Mouse (Mus musculus) ES-E14 (cell line): ENCODE measurements around the gene Lyve1. TPM values are rescaled to one million over a fixed set of nuclear protein-coding genes. Genes with fewer than 3 reads are reported as not detected.

Experiments used
- DNase-seq: peaks from one replicate; pipeline ENCODE4 v3.0.0-alpha.2; 2013; ENCODE audit warnings: low read depth, low spot score
- H3K27ac ChIP-seq: 2 replicates; pipeline ENCODE4 v1.5.1; 2012; ENCODE audit warnings: low read depth, mild to moderate bottlenecking, low read length, moderate library complexity, mixed read lengths; ENCODE audit not compliant: poor library complexity, insufficient read depth, severe bottlenecking
- H3K36me3 ChIP-seq: 2 replicates; pipeline ENCODE4 v1.6.1; 2012; ENCODE audit warnings: mild to moderate bottlenecking, low read length, moderate library complexity, mixed read lengths; ENCODE audit not compliant: control insufficient read depth, poor library complexity, insufficient read depth, severe bottlenecking
- H3K4me1 ChIP-seq, 2 experiments: fragments of 150-350 bp in 1 of 2; sonication (generic) in 1 of 2; 2 replicates each; pipeline ENCODE4 v1.6.1; 2012; ENCODE audit warnings: low read length in 2 of 2, mild to moderate bottlenecking in 1 of 2, mixed read lengths in 1 of 2; ENCODE audit not compliant: control insufficient read depth in 2 of 2, insufficient read depth in 2 of 2, poor library complexity in 1 of 2
- H3K4me3 ChIP-seq, 2 experiments: fragments of 150-350 bp in 1 of 2; sonication (generic) in 1 of 2; 2 replicates each; pipeline ENCODE4 v1.5.1; 2012; ENCODE audit warnings: low read length in 2 of 2, low read depth in 1 of 2, mild to moderate bottlenecking in 1 of 2, mixed read lengths in 1 of 2; ENCODE audit not compliant: insufficient read depth in 1 of 2, poor library complexity in 1 of 2, severe bottlenecking in 1 of 2
- H3K9ac ChIP-seq: 2 replicates; pipeline ENCODE4 v1.6.1; 2012; ENCODE audit warnings: low read depth, mild to moderate bottlenecking, low read length, mixed read lengths; ENCODE audit not compliant: poor library complexity, insufficient read depth, severe bottlenecking
- H3K9me3 ChIP-seq: fragments of 150-350 bp; sonication (generic); 2 replicates; pipeline ENCODE4 v1.6.1; 2012; ENCODE audit warnings: low read depth, mild to moderate bottlenecking, low read length; ENCODE audit not compliant: control insufficient read depth, insufficient read depth
- CHD2 ChIP-seq: IDR thresholded peaks from 2 replicates; pipeline ENCODE4 v1.6.1; 2014; ENCODE audit warnings: mild to moderate bottlenecking, low read depth, low read length, inconsistent platforms
- HCFC1 ChIP-seq: IDR thresholded peaks from 2 replicates; pipeline ENCODE4 v1.6.1; 2012; ENCODE audit warnings: low read length, inconsistent platforms, borderline replicate concordance; ENCODE audit not compliant: insufficient read depth
- MAFK ChIP-seq: IDR thresholded peaks from 2 replicates; pipeline ENCODE4 v1.6.1; 2014; ENCODE audit warnings: mild to moderate bottlenecking, low read depth, low read length, inconsistent platforms; ENCODE audit not compliant: insufficient read depth
- ZC3H11A ChIP-seq: IDR thresholded peaks from 2 replicates; pipeline ENCODE4 v1.6.1; 2012; ENCODE audit warnings: low read depth, mild to moderate bottlenecking, inconsistent platforms, low read length, borderline replicate concordance
- ZNF384 ChIP-seq: IDR thresholded peaks from 2 replicates; pipeline ENCODE4 v1.6.1; 2012; ENCODE audit warnings: low read depth, low read length, inconsistent platforms
- in situ Hi-C, 2 experiments: fragments of 600-800 bp; cut with MboI; formaldehyde crosslinking; loops; one replicate each; pipeline ENCODE4 v1.15.1; 2025; ENCODE audit warnings: low sequenced_read_pairs in 2 of 2, inconsistent platforms in 1 of 2; ENCODE audit not compliant: unreplicated experiment in 2 of 2
- total RNA-seq: library from RNA; depleted of rRNA; stranded (reverse); fragments of 300-350 nt; gene quantifications from 2 replicates; pipeline ENCODE4 v1.2.3, GENCODE M21; 2012

The Lyve1 gene
- total RNA-seq, 1 experiment, result not detected

DNA sequence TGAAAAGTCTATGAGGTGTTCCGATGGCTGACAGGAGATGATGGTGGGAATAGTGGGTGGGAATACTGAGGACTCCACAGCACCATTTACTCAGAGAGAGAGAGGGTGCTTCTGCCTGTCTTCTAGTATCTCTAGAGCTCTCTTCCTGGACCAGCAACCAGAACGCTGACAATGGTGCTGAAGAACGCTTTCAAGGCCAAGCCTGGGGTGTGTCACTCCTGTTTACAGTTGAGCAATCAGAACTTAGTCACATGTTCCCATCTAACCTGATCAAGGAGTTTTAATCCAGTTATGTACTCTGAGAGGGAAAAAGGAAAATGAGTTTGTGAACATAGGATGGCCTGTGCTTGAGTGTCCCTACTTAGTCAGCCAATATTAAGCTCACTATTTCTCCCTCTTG, 3.0 kb upstream of the Lyve1 start:
- no peak for TF ChIP-seq ZC3H11A
- TF ChIP-seq MAFK, result no peak
- TF ChIP-seq HCFC1, result no peak
- no peak for TF ChIP-seq ZNF384
- no peak for TF ChIP-seq CHD2
- H3K9ac ChIP-seq, result no peak overlapping the region
- H3K36me3 ChIP-seq, result no peaks in the 10 kb centered on the region
- peaks cover 0 to 4% of the 10 kb centered on the region in 2 experiments; a peak in 2 of 4 replicates for H3K4me1 ChIP-seq
- no peak overlapping the region for H3K27ac ChIP-seq
- in situ Hi-C loops, result no loop called here
- no peak overlapping the region for H3K4me3 ChIP-seq
- H3K9me3 ChIP-seq, result no peaks in the 10 kb centered on the region
- no peak for DNase-seq

DNA sequence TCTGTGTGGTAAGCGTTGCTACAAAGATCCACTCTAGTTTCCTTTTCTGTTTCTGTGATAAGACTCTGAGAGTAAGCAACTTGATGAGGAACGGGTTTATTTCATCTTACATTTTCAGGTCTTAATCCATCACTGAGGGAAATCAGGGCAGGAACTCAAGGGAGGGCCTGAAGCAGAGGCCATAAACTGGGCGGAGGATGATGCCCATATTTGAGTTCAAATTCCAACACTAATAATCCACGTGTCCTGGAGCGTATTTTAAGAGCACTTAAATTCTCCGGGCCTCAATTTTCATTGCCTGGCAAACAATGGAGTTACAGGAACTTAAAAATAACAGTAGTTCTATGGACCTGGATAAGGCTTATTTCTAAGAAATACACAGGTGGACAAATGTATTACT, 2.5 kb upstream of the Lyve1 start:
- H3K9ac ChIP-seq, result no peak overlapping the region
- in situ Hi-C loops, result no loop called here
- H3K4me1 ChIP-seq, result peaks cover 0 to 4% of the 10 kb centered on the region in 2 experiments; a peak in 2 of 4 replicates
- H3K36me3 ChIP-seq, result no peaks in the 10 kb centered on the region
- H3K9me3 ChIP-seq, result no peaks in the 10 kb centered on the region
- no peak overlapping the region for H3K27ac ChIP-seq
- DNase-seq, result no peak
- TF ChIP-seq ZNF384 (no peak), ZC3H11A (no peak), MAFK (no peak), CHD2 (no peak), HCFC1 (no peak)
- H3K4me3 ChIP-seq, result no peak overlapping the region

DNA sequence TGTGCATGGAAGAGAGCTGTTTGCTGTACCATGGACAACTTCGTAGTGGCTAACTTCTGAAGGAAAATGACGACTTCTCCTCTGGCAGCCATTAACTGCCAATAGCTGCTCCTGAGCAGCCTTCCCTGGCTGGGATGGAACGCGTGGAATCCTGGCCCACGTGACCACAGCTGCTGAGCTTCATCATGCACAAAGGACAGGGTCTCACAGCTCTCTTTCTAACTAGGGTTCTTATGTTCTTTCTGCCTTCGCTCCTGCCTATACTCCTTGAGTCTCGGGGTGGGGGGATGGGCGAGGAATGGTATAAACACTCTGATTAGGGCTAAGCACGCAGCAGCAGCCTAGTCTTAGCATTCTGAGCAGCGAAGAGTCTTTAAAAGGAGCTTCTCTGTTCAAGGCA, 2.0 kb upstream of the Lyve1 start:
- in situ Hi-C loops, result no loop called here
- no peaks in the 10 kb centered on the region for H3K36me3 ChIP-seq
- peaks cover 0 to 4% of the 10 kb centered on the region in 2 experiments; a peak in 2 of 4 replicates for H3K4me1 ChIP-seq
- DNase-seq, result no peak
- H3K27ac ChIP-seq, result no peak overlapping the region
- H3K9me3 ChIP-seq, result no peaks in the 10 kb centered on the region
- no peak overlapping the region for H3K4me3 ChIP-seq
- no peak for TF ChIP-seq MAFK
- no peak for TF ChIP-seq ZC3H11A
- TF ChIP-seq CHD2, result no peak
- TF ChIP-seq HCFC1, result no peak
- TF ChIP-seq ZNF384, result no peak
- H3K9ac ChIP-seq, result no peak overlapping the region

DNA sequence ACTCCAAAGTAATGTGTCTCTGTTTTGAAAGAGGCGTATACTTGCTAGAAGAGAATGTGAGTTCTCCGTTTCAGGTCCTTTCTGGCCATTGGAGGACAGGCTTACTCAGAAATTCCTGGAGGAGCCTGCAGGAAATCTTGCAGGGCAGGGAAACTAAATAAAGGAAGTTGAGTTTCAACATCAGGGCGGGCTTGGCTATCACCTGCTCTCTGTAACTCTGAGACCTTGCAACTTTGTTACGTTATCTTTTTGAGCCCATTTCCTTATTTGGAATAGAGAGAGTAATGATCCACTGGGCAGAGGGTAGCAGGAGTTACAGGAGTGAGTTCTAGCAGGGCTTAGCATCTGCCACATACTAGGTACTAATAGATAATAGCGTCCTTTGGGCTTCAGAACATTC, 2.9 kb downstream of the Lyve1 start:
- Histone ChIP-seq H3K27ac (no peak overlapping the region), H3K4me1 (no peaks in the 10 kb centered on the region), H3K9ac (no peak overlapping the region), H3K9me3 (no peaks in the 10 kb centered on the region), H3K4me3 (no peak overlapping the region), H3K36me3 (no peaks in the 10 kb centered on the region)
- in situ Hi-C loops, result no loop called here
- no peak for DNase-seq
- TF ChIP-seq HCFC1, result no peak
- no peak for TF ChIP-seq CHD2
- no peak for TF ChIP-seq ZC3H11A
- no peak for TF ChIP-seq ZNF384
- no peak for TF ChIP-seq MAFK

DNA sequence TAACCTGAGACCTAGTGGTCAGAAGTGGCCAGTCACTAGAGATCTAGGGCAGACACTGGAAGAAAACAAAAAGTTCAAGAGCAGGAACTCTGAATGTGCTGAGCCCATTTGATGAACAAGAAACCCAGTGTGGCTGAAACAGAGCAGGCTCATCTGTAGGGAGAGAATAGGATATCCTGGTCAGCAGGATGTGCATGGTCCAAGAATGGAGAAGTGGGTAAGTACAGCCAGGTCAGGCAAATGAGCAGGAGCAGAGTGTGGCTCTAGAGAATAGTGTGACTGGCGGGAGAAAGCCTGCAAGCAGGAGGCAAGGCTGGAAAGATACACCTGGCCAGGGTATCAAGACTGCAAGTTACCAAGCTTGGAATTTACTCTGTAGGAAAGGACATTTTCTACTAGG, 7.4 kb downstream of the Lyve1 start:
- Histone ChIP-seq H3K9ac (no peak overlapping the region), H3K36me3 (no peaks in the 10 kb centered on the region), H3K27ac (no peak overlapping the region), H3K4me3 (no peak overlapping the region), H3K4me1 (no peaks in the 10 kb centered on the region), H3K9me3 (no peaks in the 10 kb centered on the region)
- in situ Hi-C loops, result no loop called here
- TF ChIP-seq CHD2 (no peak), HCFC1 (no peak), ZNF384 (no peak), ZC3H11A (no peak), MAFK (no peak)
- DNase-seq, result no peak
